Mouse (Mus musculus): ENCODE results near the gene Golph3l. TPM values are rescaled to one million over a fixed set of nuclear protein-coding genes. Genes with fewer than 3 reads are reported as not detected.

Gene Golph3l
- polyA plus RNA-seq, 1 experiment: 39.0 TPM

DNA sequence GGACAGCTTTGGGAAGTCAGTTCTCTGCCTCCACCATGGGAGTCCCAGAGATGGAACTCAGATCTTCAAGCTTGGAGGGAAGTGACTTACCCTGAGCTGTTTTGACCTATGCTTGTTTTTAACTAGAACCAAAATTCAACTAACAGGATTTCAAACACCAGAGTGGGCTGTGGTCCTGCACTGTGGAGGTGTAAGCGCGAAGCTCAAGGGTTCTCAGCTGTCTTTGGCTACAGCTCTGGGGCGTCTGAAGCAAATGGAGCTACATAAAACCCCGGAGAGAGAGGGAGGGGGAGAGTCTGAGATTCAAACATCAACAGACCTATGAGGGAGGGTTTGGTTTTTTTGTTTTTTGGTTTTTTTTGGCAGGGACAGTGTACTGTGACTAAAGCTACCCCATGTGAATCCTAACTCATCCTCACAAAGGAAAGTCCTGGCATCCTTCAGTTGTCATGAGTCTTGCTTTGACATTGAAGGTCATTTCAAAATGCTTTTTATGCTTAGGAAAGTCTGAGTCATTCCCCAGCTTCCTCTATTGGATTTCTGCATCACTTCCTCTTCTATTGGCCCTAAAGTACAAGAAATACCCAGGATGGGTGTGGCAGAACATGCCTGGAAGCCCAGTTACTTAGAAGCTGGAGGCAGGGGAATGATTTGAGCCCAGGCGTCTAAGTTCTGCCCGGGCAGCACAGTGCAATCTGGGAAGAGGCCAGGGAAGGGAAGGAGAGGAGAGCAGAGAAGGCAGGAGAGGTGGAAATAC, 61.7 kb downstream of the Golph3l start:
- peak overlapping the region; percentile 9 for H3K4me3 ChIP-seq (ENCODE audit: low read depth, low read length)
- no peaks in the 10 kb centered on the region for H3K9me3 ChIP-seq (replicated peaks; ENCODE audit: control insufficient read depth, insufficient read depth, low read length, poor library complexity, severe bottlenecking)
- H3K27me3 ChIP-seq (ENCODE audit: control insufficient read depth, insufficient read depth, low read length, poor library complexity, severe bottlenecking): no peaks in the 10 kb centered on the region
- H3K36me3 ChIP-seq (ENCODE audit: control insufficient read depth, insufficient read depth, low read length, poor library complexity, severe bottlenecking): no peaks in the 10 kb centered on the region
- peak overlapping the region; percentile 99 for H3K27ac ChIP-seq (ENCODE audit: insufficient read depth, low read length)
- H3K9ac ChIP-seq (ENCODE audit: low read depth, poor library complexity, severe bottlenecking): peak overlapping the region; percentile 35
- peaks cover 13% of the 10 kb centered on the region for H3K4me1 ChIP-seq (ENCODE audit: control insufficient read depth, insufficient read depth, low read length)
- TF ChIP-seq CTCF (IDR thresholded peaks at IDR 0.05; ENCODE audit: low read depth, low read length) (no peak), EP300 (IDR thresholded peaks at IDR 0.05; ENCODE audit: insufficient read depth, low read depth, low read length) (peak; percentile 67; the same call in 1 of the 2 replicates), POLR2A (IDR thresholded peaks at IDR 0.05; ENCODE audit: insufficient read depth, low read length) (no peak)

DNA sequence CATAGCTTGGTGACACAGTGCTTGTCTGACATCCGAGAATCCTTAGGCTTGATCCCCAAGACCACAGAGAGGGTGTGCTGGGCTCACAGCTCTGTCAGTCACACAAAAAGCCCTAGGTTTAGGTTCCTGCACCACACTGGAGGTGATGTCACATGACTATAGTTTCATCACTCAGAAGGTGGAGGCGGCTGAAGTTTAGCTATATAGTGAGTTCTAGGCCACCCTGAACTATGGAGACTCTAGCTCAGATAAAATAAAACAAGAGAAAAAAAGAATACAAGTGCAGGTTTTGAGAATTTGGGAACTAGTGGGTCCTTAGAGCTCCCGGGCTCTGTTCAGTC, 62.3 kb downstream of the Golph3l start:
- Histone ChIP-seq H3K4me1 (ENCODE audit: control insufficient read depth, insufficient read depth, low read length) (peaks cover 10% of the 10 kb centered on the region), H3K9ac (ENCODE audit: low read depth, poor library complexity, severe bottlenecking) (peak overlapping the region; percentile 35), H3K36me3 (ENCODE audit: control insufficient read depth, insufficient read depth, low read length, poor library complexity, severe bottlenecking) (no peaks in the 10 kb centered on the region), H3K27me3 (ENCODE audit: control insufficient read depth, insufficient read depth, low read length, poor library complexity, severe bottlenecking) (no peaks in the 10 kb centered on the region), H3K4me3 (ENCODE audit: low read depth, low read length) (peak overlapping the region; percentile 9), H3K9me3 (replicated peaks; ENCODE audit: control insufficient read depth, insufficient read depth, low read length, poor library complexity, severe bottlenecking) (no peaks in the 10 kb centered on the region), H3K27ac (ENCODE audit: insufficient read depth, low read length) (peak overlapping the region; percentile 99)
- TF ChIP-seq POLR2A (IDR thresholded peaks at IDR 0.05; ENCODE audit: insufficient read depth, low read length) (no peak), CTCF (IDR thresholded peaks at IDR 0.05; ENCODE audit: low read depth, low read length) (no peak), EP300 (IDR thresholded peaks at IDR 0.05; ENCODE audit: insufficient read depth, low read depth, low read length) (no peak)

GRCm38 (mm10) chr3:95651391-95652203, 62.9 kb downstream of the Golph3l start:
- H3K36me3 ChIP-seq (ENCODE audit: control insufficient read depth, insufficient read depth, low read length, poor library complexity, severe bottlenecking): no peaks in the 10 kb centered on the region
- peak overlapping the region; percentile 35 for H3K9ac ChIP-seq (ENCODE audit: low read depth, poor library complexity, severe bottlenecking)
- H3K4me3 ChIP-seq (ENCODE audit: low read depth, low read length): peak overlapping the region; percentile 9
- peak; percentile 100 for TF ChIP-seq EP300 (IDR thresholded peaks at IDR 0.05; ENCODE audit: insufficient read depth, low read depth, low read length)
- TF ChIP-seq CTCF (IDR thresholded peaks at IDR 0.05; ENCODE audit: low read depth, low read length): no peak
- H3K9me3 ChIP-seq (replicated peaks; ENCODE audit: control insufficient read depth, insufficient read depth, low read length, poor library complexity, severe bottlenecking): no peaks in the 10 kb centered on the region
- H3K4me1 ChIP-seq (ENCODE audit: control insufficient read depth, insufficient read depth, low read length): peaks cover 10% of the 10 kb centered on the region
- H3K27ac ChIP-seq (ENCODE audit: insufficient read depth, low read length): peak overlapping the region; percentile 99
- no peaks in the 10 kb centered on the region for H3K27me3 ChIP-seq (ENCODE audit: control insufficient read depth, insufficient read depth, low read length, poor library complexity, severe bottlenecking)

DNA sequence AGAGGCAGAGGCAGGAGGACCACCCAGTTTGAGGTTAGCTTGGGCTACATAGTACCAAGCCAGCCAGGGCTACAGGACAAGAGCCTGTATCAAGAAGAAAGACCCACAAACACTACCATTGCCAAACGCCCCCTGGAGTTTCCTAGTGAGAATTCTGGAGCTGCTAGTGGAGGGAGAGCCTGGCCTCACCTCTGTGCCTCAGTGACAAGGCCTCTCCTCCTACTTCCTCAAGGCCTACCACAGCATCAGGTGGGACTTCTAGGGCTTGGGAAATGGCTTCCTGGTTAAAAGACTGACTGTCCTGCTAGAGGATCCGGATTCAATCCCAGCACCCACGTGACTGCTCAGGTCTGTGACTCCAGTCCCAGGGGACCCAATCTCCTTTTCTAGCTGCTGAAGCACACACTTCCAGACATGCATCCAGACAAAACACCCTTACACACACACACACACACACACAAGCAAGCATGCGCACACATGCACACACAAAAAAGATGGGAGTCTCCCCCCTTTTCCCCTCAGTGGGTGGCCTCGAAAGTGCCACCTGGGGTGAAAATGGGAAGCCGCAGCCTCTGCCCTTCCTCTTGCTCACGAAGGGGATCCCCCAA, 63.6 kb downstream of the Golph3l start:
- Histone ChIP-seq H3K9ac (ENCODE audit: low read depth, poor library complexity, severe bottlenecking) (peak overlapping the region; percentile 35), H3K27ac (ENCODE audit: insufficient read depth, low read length) (peak overlapping the region; percentile 99), H3K9me3 (replicated peaks; ENCODE audit: control insufficient read depth, insufficient read depth, low read length, poor library complexity, severe bottlenecking) (no peaks in the 10 kb centered on the region), H3K4me1 (ENCODE audit: control insufficient read depth, insufficient read depth, low read length) (peaks cover 10% of the 10 kb centered on the region), H3K4me3 (ENCODE audit: low read depth, low read length) (peak overlapping the region; percentile 9), H3K36me3 (ENCODE audit: control insufficient read depth, insufficient read depth, low read length, poor library complexity, severe bottlenecking) (no peaks in the 10 kb centered on the region), H3K27me3 (ENCODE audit: control insufficient read depth, insufficient read depth, low read length, poor library complexity, severe bottlenecking) (no peaks in the 10 kb centered on the region)
- TF ChIP-seq EP300 (IDR thresholded peaks at IDR 0.05; ENCODE audit: insufficient read depth, low read depth, low read length) (peak; percentile 60), POLR2A (IDR thresholded peaks at IDR 0.05; ENCODE audit: insufficient read depth, low read length) (no peak), CTCF (IDR thresholded peaks at IDR 0.05; ENCODE audit: low read depth, low read length) (no peak)

GRCm38 (mm10) chr3:95652871-95653270, 64.1 kb downstream of the Golph3l start:
- TF ChIP-seq EP300 (IDR thresholded peaks at IDR 0.05; ENCODE audit: insufficient read depth, low read depth, low read length): peak; percentile 100
- no peak for TF ChIP-seq CTCF (IDR thresholded peaks at IDR 0.05; ENCODE audit: low read depth, low read length)
- TF ChIP-seq POLR2A (IDR thresholded peaks at IDR 0.05; ENCODE audit: insufficient read depth, low read length): no peak
- no peaks in the 10 kb centered on the region for H3K9me3 ChIP-seq (replicated peaks; ENCODE audit: control insufficient read depth, insufficient read depth, low read length, poor library complexity, severe bottlenecking)
- H3K4me3 ChIP-seq (ENCODE audit: low read depth, low read length): no peak overlapping the region
- peak overlapping the region; percentile 35 for H3K9ac ChIP-seq (ENCODE audit: low read depth, poor library complexity, severe bottlenecking)
- peak overlapping the region; percentile 99 for H3K27ac ChIP-seq (ENCODE audit: insufficient read depth, low read length)
- H3K36me3 ChIP-seq (ENCODE audit: control insufficient read depth, insufficient read depth, low read length, poor library complexity, severe bottlenecking): no peaks in the 10 kb centered on the region
- H3K4me1 ChIP-seq (ENCODE audit: control insufficient read depth, insufficient read depth, low read length): peaks cover 10% of the 10 kb centered on the region
- no peaks in the 10 kb centered on the region for H3K27me3 ChIP-seq (ENCODE audit: control insufficient read depth, insufficient read depth, low read length, poor library complexity, severe bottlenecking)
